Mouse (Mus musculus): Measurements from ENCODE around the gene Kcnk10. TPM values are rescaled to one million over a fixed set of nuclear protein-coding genes. Genes with fewer than 3 reads are reported as not detected.

Kcnk10 gene
- polyA plus RNA-seq, 1 experiment from 2014 or later: 0.79 TPM

DNA sequence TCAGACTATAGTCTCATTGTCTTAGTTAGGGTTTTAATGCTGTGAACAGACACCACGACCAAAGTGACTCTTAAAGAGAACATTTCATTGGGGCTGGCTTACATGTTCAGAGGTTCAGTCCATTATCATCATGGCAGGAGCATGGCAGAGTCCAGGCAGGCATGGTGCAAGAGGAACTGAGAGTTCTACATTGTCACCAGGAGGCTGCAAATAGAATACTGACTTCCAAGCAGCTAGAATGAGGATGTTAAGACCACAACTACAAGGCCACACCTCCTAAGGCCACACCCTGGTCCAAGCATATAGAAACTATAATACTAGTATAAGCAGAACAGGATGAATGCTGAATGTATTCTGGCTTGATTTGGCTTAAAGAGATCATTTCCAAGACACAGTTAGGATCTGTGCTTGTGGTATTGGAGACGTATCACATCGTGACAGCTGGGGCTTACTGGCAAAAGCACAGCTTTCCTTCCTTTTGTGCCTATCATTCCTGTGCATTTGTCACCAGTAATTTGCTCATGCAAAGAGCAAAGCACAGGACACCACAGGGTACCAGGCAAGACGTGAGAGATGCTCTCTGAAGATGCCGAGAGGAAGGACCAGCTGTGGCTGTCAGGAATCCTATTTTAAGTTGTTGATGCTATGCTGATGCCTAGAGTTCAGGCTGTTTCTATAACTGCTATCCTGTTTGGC lies 28.6 kb upstream of the Kcnk10 start:
- Histone ChIP-seq H3K9me3 (replicated peaks; ENCODE audit: control insufficient read depth, low read length) (no peaks in the 10 kb centered on the region), H3K27me3 (ENCODE audit: control insufficient read depth, insufficient read depth, low read length) (no peaks in the 10 kb centered on the region), H3K9ac (ENCODE audit: low read length) (no peak overlapping the region), H3K4me2 (ENCODE audit: low read depth, low read length) (no peak overlapping the region), H3K4me3 (replicated peaks; ENCODE audit: low read length) (no peak overlapping the region), H3K27ac (ENCODE audit: low read length) (no peak overlapping the region), H3K4me1 (ENCODE audit: control insufficient read depth, insufficient read depth, low read length) (no peaks in the 10 kb centered on the region), H3K36me3 (ENCODE audit: control insufficient read depth, insufficient read depth, low read length) (no peaks in the 10 kb centered on the region)
- no peak for ATAC-seq (ENCODE audit: insufficient read depth, low FRiP score)
- 69% methylated on average over 5 of the region's 5 CpGs for WGBS

DNA sequence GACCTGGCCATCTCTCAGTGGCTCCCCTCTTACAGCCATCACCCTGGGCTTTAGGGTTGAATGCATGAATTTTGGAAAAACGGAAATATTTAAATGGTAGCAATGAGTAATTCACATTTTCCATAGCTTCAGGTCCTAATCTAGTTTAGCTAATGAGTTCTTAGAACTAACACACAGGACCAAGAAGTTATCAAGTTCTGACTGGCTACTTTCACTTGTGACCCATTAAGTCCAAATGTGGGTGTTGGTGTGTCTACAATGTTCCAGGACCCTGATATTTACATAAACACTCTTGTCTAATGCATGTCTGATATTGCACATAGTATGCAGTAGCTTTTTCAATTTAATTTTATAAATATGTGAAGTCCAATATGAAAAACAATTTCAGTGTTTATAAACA lies 27.2 kb upstream of the Kcnk10 start:
- H3K4me3 ChIP-seq (replicated peaks; ENCODE audit: low read length): no peak overlapping the region
- H3K9ac ChIP-seq (ENCODE audit: low read length): no peak overlapping the region
- no peak overlapping the region for H3K4me2 ChIP-seq (ENCODE audit: low read depth, low read length)
- no peaks in the 10 kb centered on the region for H3K36me3 ChIP-seq (ENCODE audit: control insufficient read depth, insufficient read depth, low read length)
- H3K27ac ChIP-seq (ENCODE audit: low read length): no peak overlapping the region
- H3K4me1 ChIP-seq (ENCODE audit: control insufficient read depth, insufficient read depth, low read length): no peaks in the 10 kb centered on the region
- ATAC-seq (ENCODE audit: insufficient read depth, low FRiP score): no peak
- WGBS: 77% methylated on average over 1 of the region's 1 CpGs
- H3K27me3 ChIP-seq (ENCODE audit: control insufficient read depth, insufficient read depth, low read length): no peaks in the 10 kb centered on the region
- no peaks in the 10 kb centered on the region for H3K9me3 ChIP-seq (replicated peaks; ENCODE audit: control insufficient read depth, low read length)

- Histone ChIP-seq H3K4me1 (ENCODE audit: control insufficient read depth, insufficient read depth, low read length) (no peaks in the 10 kb centered on the region), H3K36me3 (ENCODE audit: control insufficient read depth, insufficient read depth, low read length) (no peaks in the 10 kb centered on the region), H3K9ac (ENCODE audit: low read length) (no peak overlapping the region), H3K27ac (ENCODE audit: low read length) (no peak overlapping the region), H3K9me3 (replicated peaks; ENCODE audit: control insufficient read depth, low read length) (no peaks in the 10 kb centered on the region), H3K4me2 (ENCODE audit: low read depth, low read length) (no peak overlapping the region), H3K27me3 (ENCODE audit: control insufficient read depth, insufficient read depth, low read length) (no peaks in the 10 kb centered on the region), H3K4me3 (replicated peaks; ENCODE audit: low read length) (no peak overlapping the region)
- WGBS: 25% methylated on average over 6 of the region's 6 CpGs
- no peak for ATAC-seq (ENCODE audit: insufficient read depth, low FRiP score)
Measured at GRCm38 (mm10) chr12:98602114-98602513, 24.0 kb upstream of the Kcnk10 start.

DNA sequence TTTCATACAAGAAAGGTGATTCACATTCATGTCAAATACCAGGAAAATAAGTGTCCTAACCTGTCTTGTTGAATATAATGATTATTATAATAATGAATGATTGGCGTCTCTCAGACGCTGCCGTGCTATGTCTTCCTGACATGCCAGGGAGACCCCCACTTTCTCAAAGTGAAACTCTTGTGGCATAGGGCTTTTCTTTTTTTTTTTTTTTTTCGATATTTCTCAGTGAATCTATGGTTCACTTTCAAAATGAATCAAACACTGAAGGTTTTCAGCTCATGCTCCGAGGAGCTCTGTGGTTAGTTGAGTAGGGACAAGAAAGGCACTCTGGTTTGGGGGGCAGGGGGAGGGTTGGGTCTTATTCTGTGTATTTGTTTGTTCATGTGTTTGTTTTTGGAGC lies 22.8 kb upstream of the Kcnk10 start:
- Histone ChIP-seq H3K4me2 (ENCODE audit: low read depth, low read length) (no peak overlapping the region), H3K9me3 (replicated peaks; ENCODE audit: control insufficient read depth, low read length) (no peaks in the 10 kb centered on the region), H3K4me1 (ENCODE audit: control insufficient read depth, insufficient read depth, low read length) (no peaks in the 10 kb centered on the region), H3K27ac (ENCODE audit: low read length) (no peak overlapping the region), H3K27me3 (ENCODE audit: control insufficient read depth, insufficient read depth, low read length) (no peaks in the 10 kb centered on the region), H3K9ac (ENCODE audit: low read length) (no peak overlapping the region), H3K4me3 (replicated peaks; ENCODE audit: low read length) (no peak overlapping the region), H3K36me3 (ENCODE audit: control insufficient read depth, insufficient read depth, low read length) (no peaks in the 10 kb centered on the region)
- WGBS: 81% methylated on average over 5 of the region's 5 CpGs
- no peak for ATAC-seq (ENCODE audit: insufficient read depth, low FRiP score)

- no peaks in the 10 kb centered on the region for H3K9me3 ChIP-seq (replicated peaks; ENCODE audit: control insufficient read depth, low read length)
- ATAC-seq (ENCODE audit: insufficient read depth, low FRiP score): no peak
- H3K4me2 ChIP-seq (ENCODE audit: low read depth, low read length): no peak overlapping the region
- H3K4me1 ChIP-seq (ENCODE audit: control insufficient read depth, insufficient read depth, low read length): no peaks in the 10 kb centered on the region
- H3K27me3 ChIP-seq (ENCODE audit: control insufficient read depth, insufficient read depth, low read length): no peaks in the 10 kb centered on the region
- H3K36me3 ChIP-seq (ENCODE audit: control insufficient read depth, insufficient read depth, low read length): no peaks in the 10 kb centered on the region
- H3K4me3 ChIP-seq (replicated peaks; ENCODE audit: low read length): no peak overlapping the region
- no peak overlapping the region for H3K27ac ChIP-seq (ENCODE audit: low read length)
- H3K9ac ChIP-seq (ENCODE audit: low read length): no peak overlapping the region
- WGBS: 80% methylated on average over 2 of the region's 2 CpGs
Measured at GRCm38 (mm10) chr12:98591016-98591415, 12.9 kb upstream of the Kcnk10 start.

DNA sequence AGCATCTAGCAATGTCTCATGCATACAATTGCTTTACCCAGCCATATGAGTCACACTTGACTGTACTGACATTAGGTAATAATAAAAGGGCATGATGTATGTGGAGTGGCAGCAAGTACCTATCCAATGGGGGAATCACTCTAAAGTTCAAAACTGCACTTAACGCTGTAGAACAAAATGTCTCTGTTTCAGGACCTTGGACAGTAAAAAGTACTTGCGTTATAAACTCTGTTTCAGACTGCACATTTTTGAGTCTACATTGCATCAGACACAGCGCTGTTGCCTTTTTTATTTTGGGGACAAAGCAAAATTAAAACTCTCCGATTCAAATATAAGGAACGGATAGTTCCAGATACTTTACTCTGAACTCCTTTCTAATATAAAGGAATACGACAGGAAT lies 10.5 kb upstream of the Kcnk10 start:
- Histone ChIP-seq H3K9ac (ENCODE audit: low read length) (no peak overlapping the region), H3K4me2 (ENCODE audit: low read depth, low read length) (no peak overlapping the region), H3K9me3 (replicated peaks; ENCODE audit: control insufficient read depth, low read length) (no peaks in the 10 kb centered on the region), H3K4me1 (ENCODE audit: control insufficient read depth, insufficient read depth, low read length) (no peaks in the 10 kb centered on the region), H3K27ac (ENCODE audit: low read length) (no peak overlapping the region), H3K36me3 (ENCODE audit: control insufficient read depth, insufficient read depth, low read length) (no peaks in the 10 kb centered on the region), H3K4me3 (replicated peaks; ENCODE audit: low read length) (no peak overlapping the region), H3K27me3 (ENCODE audit: control insufficient read depth, insufficient read depth, low read length) (no peaks in the 10 kb centered on the region)
- ATAC-seq (ENCODE audit: insufficient read depth, low FRiP score): no peak
- WGBS: 61% methylated on average over 6 of the region's 6 CpGs

DNA sequence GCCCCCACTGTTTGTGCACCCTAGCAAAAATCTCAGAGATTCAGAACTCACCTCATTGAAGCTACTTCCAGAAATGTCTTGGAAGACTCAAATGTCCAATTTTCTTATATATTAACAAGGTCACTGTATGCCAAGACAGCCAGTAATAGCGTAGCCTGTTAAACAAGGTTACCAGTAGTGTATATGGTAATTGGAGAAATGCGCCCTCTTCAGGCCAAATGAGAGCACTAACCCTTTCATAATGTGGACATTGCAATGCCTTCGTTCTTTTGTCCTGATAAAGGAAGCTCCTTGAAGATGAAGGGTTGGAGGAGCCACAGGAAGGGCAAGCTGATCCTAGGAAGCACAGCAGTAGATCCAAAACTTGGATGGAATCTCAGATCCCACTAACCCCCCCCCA lies 7.2 kb upstream of the Kcnk10 start:
- Histone ChIP-seq H3K9ac (ENCODE audit: low read length) (no peak overlapping the region), H3K4me1 (ENCODE audit: control insufficient read depth, insufficient read depth, low read length) (no peaks in the 10 kb centered on the region), H3K4me2 (ENCODE audit: low read depth, low read length) (no peak overlapping the region), H3K9me3 (replicated peaks; ENCODE audit: control insufficient read depth, low read length) (no peaks in the 10 kb centered on the region), H3K27me3 (ENCODE audit: control insufficient read depth, insufficient read depth, low read length) (no peaks in the 10 kb centered on the region), H3K27ac (ENCODE audit: low read length) (no peak overlapping the region), H3K4me3 (replicated peaks; ENCODE audit: low read length) (no peak overlapping the region), H3K36me3 (ENCODE audit: control insufficient read depth, insufficient read depth, low read length) (no peaks in the 10 kb centered on the region)
- WGBS: 40% methylated on average over 3 of the region's 3 CpGs
- no peak for ATAC-seq (ENCODE audit: insufficient read depth, low FRiP score)

DNA sequence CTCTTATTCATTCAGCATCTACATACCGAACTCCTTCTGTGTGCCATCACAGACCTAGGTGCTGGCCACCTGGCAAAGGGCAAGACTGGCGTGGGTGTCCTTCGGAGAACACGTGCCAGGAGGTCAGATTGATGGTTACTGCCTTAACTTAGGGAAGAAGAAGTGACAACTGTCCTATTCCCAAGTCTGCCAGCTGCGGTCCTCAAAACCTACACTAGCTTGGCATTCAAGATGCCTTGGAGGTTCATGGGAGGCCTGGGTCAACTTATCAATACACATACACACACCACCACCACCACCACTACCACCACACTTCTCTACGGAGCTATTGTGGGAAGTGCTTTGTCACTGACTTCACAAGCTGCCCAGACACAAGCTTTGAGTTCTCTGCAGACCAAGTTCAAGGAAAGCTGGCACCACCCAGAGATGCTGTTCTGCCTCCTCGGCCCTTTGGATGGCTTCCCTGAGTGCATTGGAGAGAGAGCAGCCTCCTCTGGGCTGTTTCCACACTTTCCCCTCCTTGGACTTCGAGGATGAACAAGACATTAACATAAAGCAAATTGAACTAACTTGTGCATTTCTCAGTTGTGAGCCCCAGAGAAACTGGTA lies 2.1 kb downstream of the Kcnk10 start:
- H3K27ac ChIP-seq (ENCODE audit: low read length): no peak overlapping the region
- WGBS: 71% methylated on average over 8 of the region's 8 CpGs

GRCm38 (mm10) chr12:98575195-98575887 lies 2.8 kb downstream of the Kcnk10 start:
- peak overlapping the region; percentile 96 for H3K4me2 ChIP-seq (ENCODE audit: low read depth, low read length)
- no peak overlapping the region for H3K27ac ChIP-seq (ENCODE audit: low read length)
- 9% methylated on average over 17 of the region's 17 CpGs for WGBS
- H3K9ac ChIP-seq (ENCODE audit: low read length): peak overlapping the region; percentile 46
- no peaks in the 10 kb centered on the region for H3K9me3 ChIP-seq (replicated peaks; ENCODE audit: control insufficient read depth, low read length)
- H3K4me1 ChIP-seq (ENCODE audit: control insufficient read depth, insufficient read depth, low read length): peaks cover 8% of the 10 kb centered on the region; the same call in 1 of the 2 replicates
- peaks cover 56% of the 10 kb centered on the region for H3K27me3 ChIP-seq (ENCODE audit: control insufficient read depth, insufficient read depth, low read length)
- H3K4me3 ChIP-seq (replicated peaks; ENCODE audit: low read length): peak overlapping the region; percentile 60
- no peaks in the 10 kb centered on the region for H3K36me3 ChIP-seq (ENCODE audit: control insufficient read depth, insufficient read depth, low read length)
- no peak for ATAC-seq (ENCODE audit: insufficient read depth, low FRiP score)

More for the DNA sequence above, 2.1 kb downstream of the Kcnk10 start:
- Histone ChIP-seq H3K9me3 (replicated peaks; ENCODE audit: control insufficient read depth, low read length) (no peaks in the 10 kb centered on the region), H3K27me3 (ENCODE audit: control insufficient read depth, insufficient read depth, low read length) (peaks cover 56% of the 10 kb centered on the region), H3K9ac (ENCODE audit: low read length) (no peak overlapping the region), H3K4me3 (replicated peaks; ENCODE audit: low read length) (no peak overlapping the region), H3K4me2 (ENCODE audit: low read depth, low read length) (no peak overlapping the region), H3K4me1 (ENCODE audit: control insufficient read depth, insufficient read depth, low read length) (peaks cover 8% of the 10 kb centered on the region; the same call in 1 of the 2 replicates), H3K36me3 (ENCODE audit: control insufficient read depth, insufficient read depth, low read length) (no peaks in the 10 kb centered on the region)
- no peak for ATAC-seq (ENCODE audit: insufficient read depth, low FRiP score)
